Mouse (Mus musculus): ENCODE data around the gene Spata31d1d.
"Not testable (repeated sequence)": the region's sequence is repeated elsewhere in the genome, so short reads cannot be mapped to it uniquely, and the experiment has no call there.

Gene Spata31d1d

DNA sequence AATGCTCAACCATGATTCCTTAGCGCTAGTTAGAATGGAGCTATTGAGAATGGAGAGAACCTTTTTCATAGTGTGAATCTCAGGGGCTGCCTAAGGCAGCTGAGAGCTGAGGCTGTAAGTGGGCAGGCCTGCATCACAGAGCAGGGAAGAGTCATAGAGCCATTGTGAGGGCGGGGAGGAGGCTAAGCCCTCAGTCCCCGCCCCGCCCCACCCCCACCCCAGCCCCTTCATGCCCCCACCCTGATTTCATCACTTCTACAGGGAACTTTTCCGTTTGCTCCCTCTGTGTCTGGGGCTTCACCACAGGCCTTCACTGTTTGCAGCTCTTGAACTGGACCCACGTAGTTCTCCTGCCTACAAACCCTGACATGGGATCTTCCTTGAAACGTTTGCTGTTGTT lies at the start of gene Spata31d1d:
Gene Spata31d1d, minus strand, starts transcription at position 101 of the 400 bp plus-strand sequence.
- ATAC-seq (ENCODE audit: insufficient number of reproducible peaks, low FRiP score, low TSS enrichment), result no peak

GRCm38 (mm10) chr13:59779744-59780264 lies 48.3 kb upstream of the Spata31d1d start:
- ATAC-seq (ENCODE audit: insufficient number of reproducible peaks, low FRiP score, low TSS enrichment), result not testable (repeated sequence)

DNA sequence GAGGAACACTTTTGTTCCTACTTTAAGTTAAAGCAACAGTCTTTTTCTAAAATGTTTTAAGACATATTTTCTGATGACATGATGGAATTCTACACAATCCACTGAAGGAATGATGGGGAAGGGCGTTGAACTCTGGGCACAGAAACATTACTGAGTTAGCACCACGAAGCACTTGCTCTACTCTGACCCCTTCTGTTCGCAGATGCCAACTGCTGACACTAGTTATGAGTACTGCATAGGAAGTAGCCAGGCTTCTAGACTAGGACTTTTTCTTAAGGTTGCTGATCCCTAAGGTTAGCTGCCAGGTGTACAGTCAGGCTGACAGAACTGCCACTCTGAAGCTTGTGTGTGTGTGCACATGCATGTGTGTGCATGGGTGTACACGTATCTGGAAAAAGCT lies 47.7 kb upstream of the Spata31d1d start:
- no peak for ATAC-seq (ENCODE audit: insufficient number of reproducible peaks, low FRiP score, low TSS enrichment)

- ATAC-seq (ENCODE audit: insufficient number of reproducible peaks, low FRiP score, low TSS enrichment), result no peak
Observed at GRCm38 (mm10) chr13:59775168-59775567, 43.6 kb upstream of the Spata31d1d start.

GRCm38 (mm10) chr13:59771257-59771656 lies 39.7 kb upstream of the Spata31d1d start:
- no peak for ATAC-seq (ENCODE audit: insufficient number of reproducible peaks, low FRiP score, low TSS enrichment)

DNA sequence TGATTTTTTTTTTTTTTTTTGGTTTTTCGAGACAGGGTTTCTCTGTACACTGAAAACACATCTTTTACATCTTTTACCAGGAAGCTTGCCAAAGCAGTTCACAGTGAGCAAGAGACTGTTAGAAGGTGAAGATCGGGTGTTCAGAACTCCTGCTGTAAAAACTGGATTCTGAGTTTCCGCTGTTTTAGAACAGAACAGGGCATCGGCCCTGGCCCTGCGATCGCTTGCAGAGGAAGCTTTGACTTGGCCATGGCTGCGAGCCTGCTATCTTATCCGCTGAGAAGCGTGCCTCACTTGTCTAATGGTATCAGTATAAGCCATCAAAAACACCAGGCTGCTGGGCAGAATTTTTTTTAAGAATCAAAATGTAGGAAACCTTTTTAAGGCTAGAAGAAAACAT lies 39.3 kb upstream of the Spata31d1d start:
- ATAC-seq (ENCODE audit: insufficient number of reproducible peaks, low FRiP score, low TSS enrichment), result no peak

DNA sequence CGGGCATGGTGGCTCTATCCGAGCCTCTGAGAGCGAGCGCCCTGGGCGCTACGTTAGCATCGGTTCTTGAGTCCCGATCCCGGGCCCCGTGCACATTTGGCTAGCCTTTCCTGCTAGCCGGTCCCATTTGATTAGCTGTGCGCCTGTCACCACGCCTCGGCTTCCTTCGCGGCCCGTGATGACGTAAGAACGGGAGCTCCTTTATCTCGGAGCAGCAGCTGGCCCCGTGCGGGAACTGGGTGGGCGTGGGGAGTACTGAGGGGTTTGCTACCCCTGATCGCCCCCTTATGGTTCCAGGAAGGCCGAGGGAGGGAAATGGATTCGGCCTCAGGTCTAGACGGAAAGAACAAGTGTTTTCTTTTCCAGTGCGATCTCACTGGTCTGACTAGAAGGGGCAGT lies 38.6 kb upstream of the Spata31d1d start:
- ATAC-seq (ENCODE audit: insufficient number of reproducible peaks, low FRiP score, low TSS enrichment), result peak; percentile 51

DNA sequence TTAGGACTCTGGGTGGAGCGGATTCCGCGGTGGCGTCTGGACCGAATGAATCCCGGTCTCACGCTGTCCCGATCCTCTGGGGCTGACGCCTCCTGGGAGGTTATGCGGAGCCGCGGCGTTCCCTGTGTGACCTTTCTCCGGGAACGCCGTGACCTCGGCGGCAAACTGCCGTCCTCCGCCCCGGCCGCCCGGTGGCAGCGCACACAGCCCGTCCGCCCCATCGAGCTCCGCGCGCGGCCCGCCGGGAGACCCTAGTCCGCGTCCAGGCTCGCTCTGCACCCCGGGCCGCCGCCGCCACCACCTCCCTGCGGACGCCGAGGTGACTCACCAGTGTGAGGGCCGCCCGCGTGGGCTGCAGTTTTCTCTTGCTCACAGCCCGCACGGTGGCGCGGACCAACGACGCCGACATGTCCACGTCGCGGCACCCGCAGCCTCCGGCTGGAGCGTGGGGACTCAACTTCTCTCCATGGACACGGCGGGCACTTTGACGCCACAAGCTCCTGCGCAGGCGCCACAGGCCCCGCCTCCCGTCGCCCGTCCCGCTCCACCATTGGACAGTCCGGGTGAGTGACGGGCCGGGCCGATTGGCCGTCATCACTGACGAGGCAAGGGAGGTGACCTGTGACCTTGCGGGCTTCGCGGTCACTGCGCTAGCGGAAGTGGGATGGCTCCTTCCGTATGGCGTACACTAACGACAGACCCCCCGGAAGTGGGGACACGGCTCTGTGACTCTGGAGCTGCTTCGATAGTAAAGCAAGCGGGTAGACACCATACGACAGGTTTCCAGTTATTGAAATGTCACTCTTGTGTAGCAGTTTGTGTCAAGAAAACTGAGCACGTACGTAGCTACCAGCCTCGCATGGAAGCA lies 38.0 kb upstream of the Spata31d1d start, which contains the start of gene Isca1:
Gene Isca1, minus strand, starts transcription at position 515 of the 868 bp plus-strand sequence.
- ATAC-seq (ENCODE audit: insufficient number of reproducible peaks, low FRiP score, low TSS enrichment), result peak; percentile 96

- ATAC-seq (ENCODE audit: insufficient number of reproducible peaks, low FRiP score, low TSS enrichment), result no peak
Observed at GRCm38 (mm10) chr13:59768531-59768930, 37.0 kb upstream of the Spata31d1d start.

- ATAC-seq (ENCODE audit: insufficient number of reproducible peaks, low FRiP score, low TSS enrichment), result no peak
Observed at GRCm38 (mm10) chr13:59766786-59767515, 35.4 kb upstream of the Spata31d1d start.

DNA sequence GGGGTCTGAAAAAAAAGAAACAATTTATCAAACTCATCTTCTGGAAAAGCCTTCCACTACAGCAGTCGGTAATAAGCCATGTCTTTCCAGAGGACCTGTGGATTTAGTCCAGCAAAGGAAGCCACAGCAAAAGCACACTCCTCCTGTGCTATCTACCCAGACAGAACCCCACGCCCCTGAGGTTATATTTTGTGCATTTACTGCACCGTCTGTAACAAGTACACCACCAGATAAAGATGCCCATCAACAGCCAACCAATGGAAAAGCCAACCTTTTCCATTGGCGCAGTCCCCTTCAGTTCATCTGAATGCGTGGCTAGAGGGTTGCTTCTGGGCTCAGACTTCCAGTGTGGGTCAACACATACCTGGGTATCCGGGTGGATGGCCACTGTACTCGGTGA lies 31.2 kb upstream of the Spata31d1d start:
- no peak for ATAC-seq (ENCODE audit: insufficient number of reproducible peaks, low FRiP score, low TSS enrichment)

DNA sequence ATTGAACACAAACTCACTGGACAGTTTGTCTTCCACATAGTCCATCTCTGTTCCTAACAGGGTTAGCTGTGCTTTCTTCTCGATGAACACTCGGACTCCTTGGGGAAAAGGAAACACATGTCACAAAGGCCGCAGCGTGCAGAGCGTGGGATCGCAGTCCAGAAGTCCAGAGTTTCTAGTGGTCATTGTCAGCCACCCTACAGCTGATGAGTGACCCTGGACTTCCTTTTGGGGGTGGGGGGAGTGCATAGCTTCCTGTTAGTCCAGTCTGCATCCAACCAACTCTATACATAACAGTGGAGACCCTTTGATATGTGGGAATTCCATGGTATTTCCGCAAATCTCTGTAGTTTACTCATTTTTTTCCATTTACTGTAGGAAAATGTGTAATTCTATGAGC lies 25.4 kb upstream of the Spata31d1d start:
- no peak for ATAC-seq (ENCODE audit: insufficient number of reproducible peaks, low FRiP score, low TSS enrichment)

DNA sequence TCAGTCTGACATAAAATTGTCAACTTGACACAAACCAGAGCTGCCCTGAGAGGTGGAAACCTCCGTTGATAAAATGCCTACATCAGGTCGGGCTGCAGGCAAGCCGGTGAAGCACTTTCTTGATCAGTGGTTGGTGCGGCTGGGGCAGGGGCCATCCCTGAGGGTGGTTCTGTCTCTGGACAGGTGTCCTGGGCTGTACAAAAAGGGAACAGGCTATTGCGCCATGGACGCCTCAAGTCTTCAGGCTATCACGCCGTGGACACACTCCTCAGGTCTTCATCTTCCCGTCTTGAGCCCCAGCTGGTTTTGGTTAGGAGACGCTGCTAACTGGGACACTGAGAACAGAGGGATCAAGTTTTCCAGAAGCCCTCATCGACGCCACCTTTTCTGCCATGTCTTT lies 18.8 kb upstream of the Spata31d1d start:
- no peak for ATAC-seq (ENCODE audit: insufficient number of reproducible peaks, low FRiP score, low TSS enrichment)

GRCm38 (mm10) chr13:59746711-59747110 lies 15.2 kb upstream of the Spata31d1d start, which contains the start of gene 1700014D04Rik:
Gene 1700014D04Rik (minus strand): TSS chr13:59746752.
- no peak for ATAC-seq (ENCODE audit: insufficient number of reproducible peaks, low FRiP score, low TSS enrichment)

- no peak for ATAC-seq (ENCODE audit: insufficient number of reproducible peaks, low FRiP score, low TSS enrichment)
Observed at GRCm38 (mm10) chr13:59746164-59746563, 14.6 kb upstream of the Spata31d1d start.

GRCm38 (mm10) chr13:59745462-59745861 lies 13.9 kb upstream of the Spata31d1d start:
- ATAC-seq (ENCODE audit: insufficient number of reproducible peaks, low FRiP score, low TSS enrichment), result no peak

DNA sequence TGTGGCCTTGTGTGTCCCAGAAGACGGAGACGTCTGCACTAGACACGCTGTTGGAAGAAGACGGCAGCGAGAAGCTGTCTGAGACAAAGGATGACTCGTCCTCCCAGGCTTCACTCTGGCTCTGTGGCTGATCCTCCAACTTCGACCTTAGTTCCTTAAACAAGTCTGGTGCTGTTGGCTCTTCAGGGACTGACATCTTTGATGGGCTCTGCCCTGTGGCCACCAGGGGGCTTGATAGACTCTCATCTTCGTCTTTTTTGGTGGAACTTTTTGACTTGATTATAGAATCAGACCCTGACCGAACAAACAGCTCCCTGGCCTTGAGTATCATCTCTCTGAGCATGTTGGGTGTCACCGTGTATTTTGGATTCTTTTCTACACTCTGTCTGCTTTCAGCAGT lies 10.1 kb upstream of the Spata31d1d start:
- ATAC-seq (ENCODE audit: insufficient number of reproducible peaks, low FRiP score, low TSS enrichment), result no peak

DNA sequence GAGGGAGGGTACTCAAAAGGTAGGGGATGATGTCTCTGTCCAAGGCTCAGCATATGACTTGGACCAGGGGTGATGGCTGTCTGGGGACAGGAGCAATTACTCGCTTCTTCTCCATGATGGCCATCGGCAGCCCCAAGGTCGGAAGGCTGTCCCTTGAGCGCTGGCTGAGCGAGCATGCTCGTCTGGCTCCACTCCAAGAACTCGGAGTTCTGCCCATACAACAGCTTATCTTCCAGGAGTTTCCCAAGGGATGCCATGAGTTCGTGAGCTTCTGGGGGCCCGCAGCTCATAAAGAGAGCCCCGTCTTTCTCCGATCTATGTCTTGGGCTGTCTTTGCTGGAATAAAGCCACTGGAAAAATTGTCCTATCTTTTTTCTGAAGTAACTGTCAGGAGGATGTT lies 9.5 kb upstream of the Spata31d1d start:
- ATAC-seq (ENCODE audit: insufficient number of reproducible peaks, low FRiP score, low TSS enrichment), result no peak

- no peak for ATAC-seq (ENCODE audit: insufficient number of reproducible peaks, low FRiP score, low TSS enrichment)
Observed at GRCm38 (mm10) chr13:59739397-59739796, 7.8 kb upstream of the Spata31d1d start.

GRCm38 (mm10) chr13:59738455-59738854 lies 6.9 kb upstream of the Spata31d1d start:
- no peak for ATAC-seq (ENCODE audit: insufficient number of reproducible peaks, low FRiP score, low TSS enrichment)

- ATAC-seq (ENCODE audit: insufficient number of reproducible peaks, low FRiP score, low TSS enrichment), result no peak
Observed at GRCm38 (mm10) chr13:59735190-59735589, 3.6 kb upstream of the Spata31d1d start.
